Mouse (Mus musculus): ENCODE results near the gene Gm21887. TPM values are rescaled to one million over a fixed set of nuclear protein-coding genes. Genes with fewer than 3 reads are reported as not detected.
"Not testable (repeated sequence)": the region's sequence is repeated elsewhere in the genome, so short reads cannot be mapped to it uniquely, and the experiment has no call there.

Gm21887 gene
- polyA plus RNA-seq, 1 experiment from 2014 or later = 171 TPM

- not testable (repeated sequence) for ATAC-seq (ENCODE audit: insufficient number of reproducible peaks, low FRiP score); H3K4me3 ChIP-seq; H3K27ac ChIP-seq (ENCODE audit: poor library complexity, severe bottlenecking); H3K9ac ChIP-seq; H3K4me1 ChIP-seq (replicated peaks); H3K27me3 ChIP-seq (replicated peaks); H3K4me2 ChIP-seq
- 61% methylated on average over 5 of the region's 5 CpGs for whole genome bisulfite sequencing
- Histone ChIP-seq H3K9me3 (replicated peaks) (peaks cover 58% of the 10 kb centered on the region), H3K36me3 (peaks cover 29% of the 10 kb centered on the region)
Measured at GRCm38 (mm10) chrX:169976340-169976739, 33.1 kb upstream of the Gm21887 start.

DNA sequence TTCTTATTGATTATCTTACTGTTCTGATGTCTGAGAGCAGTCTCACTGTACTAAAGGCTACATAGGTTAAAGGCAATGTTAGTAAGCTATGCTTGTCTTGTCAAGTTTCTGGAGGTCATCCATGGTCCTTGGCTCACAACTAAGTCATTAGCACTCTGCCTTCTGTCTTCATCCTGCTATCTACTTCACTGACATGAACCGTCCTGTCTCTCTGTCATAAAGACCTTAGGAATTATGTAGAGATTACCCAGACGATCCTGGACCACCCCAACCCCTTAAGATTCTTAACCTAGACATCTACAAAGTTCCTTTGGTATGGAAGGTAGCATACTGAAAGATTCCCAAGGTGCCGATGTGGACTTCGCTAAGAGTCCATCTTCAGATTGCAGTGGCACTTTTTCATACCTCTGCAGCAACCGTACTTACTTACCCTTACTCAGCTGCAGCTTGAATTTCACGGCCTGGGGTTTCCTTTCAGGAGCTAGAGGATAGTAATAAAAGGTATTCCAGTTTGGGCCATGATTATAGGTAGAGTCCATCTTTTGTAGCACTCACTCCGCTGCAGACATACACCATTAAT, 31.5 kb upstream of the Gm21887 start:
- not testable (repeated sequence) for H3K9ac ChIP-seq; ATAC-seq (ENCODE audit: insufficient number of reproducible peaks, low FRiP score); H3K4me2 ChIP-seq; H3K4me1 ChIP-seq (replicated peaks); H3K27me3 ChIP-seq (replicated peaks); H3K4me3 ChIP-seq
- Histone ChIP-seq H3K27ac (ENCODE audit: poor library complexity, severe bottlenecking) (peak overlapping the region; percentile 25; the same call in 1 of the 2 replicates), H3K36me3 (peaks cover 38% of the 10 kb centered on the region), H3K9me3 (replicated peaks) (peaks cover 60% of the 10 kb centered on the region)
- WGBS = 82% methylated on average over 7 of the region's 7 CpGs

- peaks cover 63% of the 10 kb centered on the region for H3K9me3 ChIP-seq (replicated peaks)
- H3K4me1 ChIP-seq (replicated peaks); H3K9ac ChIP-seq; H3K27me3 ChIP-seq (replicated peaks); H3K4me2 ChIP-seq; H3K4me3 ChIP-seq; ATAC-seq (ENCODE audit: insufficient number of reproducible peaks, low FRiP score): not testable (repeated sequence)
- H3K36me3 ChIP-seq = peaks cover 41% of the 10 kb centered on the region
- peak overlapping the region; percentile 25 for H3K27ac ChIP-seq (ENCODE audit: poor library complexity, severe bottlenecking)
- WGBS = 60% methylated on average over 29 of the region's 29 CpGs
Measured at GRCm38 (mm10) chrX:169978436-169979381, 30.8 kb upstream of the Gm21887 start.

GRCm38 (mm10) chrX:169979461-169980202, 29.8 kb upstream of the Gm21887 start:
- H3K4me3 ChIP-seq; H3K4me2 ChIP-seq; H3K27ac ChIP-seq (ENCODE audit: poor library complexity, severe bottlenecking); H3K4me1 ChIP-seq (replicated peaks); H3K27me3 ChIP-seq (replicated peaks); ATAC-seq (ENCODE audit: insufficient number of reproducible peaks, low FRiP score); H3K9ac ChIP-seq: not testable (repeated sequence)
- H3K36me3 ChIP-seq = peaks cover 42% of the 10 kb centered on the region
- H3K9me3 ChIP-seq (replicated peaks) = peaks cover 66% of the 10 kb centered on the region
- WGBS = 81% methylated on average over 20 of the region's 20 CpGs

DNA sequence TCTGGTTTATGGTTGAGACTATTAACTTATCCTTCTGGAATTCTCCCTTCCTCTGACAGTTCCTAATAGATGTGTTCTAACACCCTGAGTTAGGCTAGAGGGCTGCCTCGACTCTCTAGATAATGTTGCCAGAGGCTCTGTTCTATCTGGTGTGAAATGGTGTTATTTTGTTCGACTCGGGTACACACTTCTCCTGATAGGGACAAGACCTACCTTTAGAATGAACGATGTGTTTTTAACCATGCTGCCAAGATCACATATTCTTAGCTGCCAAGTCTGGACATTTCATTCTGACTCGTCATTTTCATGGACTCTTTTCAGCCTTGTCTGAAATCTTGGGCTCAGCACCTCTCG, 29.3 kb upstream of the Gm21887 start:
- H3K4me1 ChIP-seq (replicated peaks); H3K27ac ChIP-seq (ENCODE audit: poor library complexity, severe bottlenecking); H3K4me2 ChIP-seq; ATAC-seq (ENCODE audit: insufficient number of reproducible peaks, low FRiP score); H3K9ac ChIP-seq; H3K4me3 ChIP-seq; H3K27me3 ChIP-seq (replicated peaks): not testable (repeated sequence)
- WGBS = 68% methylated on average over 6 of the region's 6 CpGs
- Histone ChIP-seq H3K36me3 (peaks cover 47% of the 10 kb centered on the region), H3K9me3 (replicated peaks) (peaks cover 68% of the 10 kb centered on the region)

DNA sequence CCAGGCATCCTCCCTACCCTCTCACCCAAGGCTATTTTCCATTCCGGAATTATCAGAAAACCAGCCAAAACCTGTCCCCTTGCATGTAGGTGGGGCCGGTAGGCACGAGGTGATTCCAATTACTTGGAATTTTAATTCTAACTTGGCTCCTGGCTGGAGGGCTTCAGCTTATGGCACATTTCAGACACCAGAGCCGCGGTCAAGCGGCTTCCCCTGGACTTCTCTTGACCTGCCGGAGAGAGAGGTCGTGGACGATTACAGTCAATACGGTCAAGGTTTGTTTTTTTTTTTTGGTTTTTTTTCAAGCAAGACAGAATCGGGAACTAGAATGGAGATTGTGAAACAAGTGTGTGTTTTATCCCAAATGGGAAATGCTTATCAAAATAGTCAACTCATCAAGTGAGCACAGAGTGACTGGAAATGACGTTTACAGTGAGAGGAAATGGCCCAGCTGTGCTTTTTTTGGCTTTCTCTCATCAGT, 28.6 kb upstream of the Gm21887 start:
- Histone ChIP-seq H3K4me1 (replicated peaks) (no peaks in the 10 kb centered on the region), H3K27me3 (replicated peaks) (no peaks in the 10 kb centered on the region), H3K27ac (ENCODE audit: poor library complexity, severe bottlenecking) (peak overlapping the region; percentile 1; the same call in 1 of the 2 replicates), H3K36me3 (peaks cover 52% of the 10 kb centered on the region), H3K9me3 (replicated peaks) (peaks cover 69% of the 10 kb centered on the region), H3K9ac (no peak overlapping the region), H3K4me2 (no peak overlapping the region), H3K4me3 (no peak overlapping the region)
- WGBS = 73% methylated on average over 12 of the region's 12 CpGs
- no peak for ATAC-seq (ENCODE audit: insufficient number of reproducible peaks, low FRiP score)

- H3K4me2 ChIP-seq; H3K27ac ChIP-seq (ENCODE audit: poor library complexity, severe bottlenecking): not testable (repeated sequence)
- 81% methylated on average over 19 of the region's 19 CpGs for WGBS
Measured at GRCm38 (mm10) chrX:169981761-169982181, 27.7 kb upstream of the Gm21887 start.

DNA sequence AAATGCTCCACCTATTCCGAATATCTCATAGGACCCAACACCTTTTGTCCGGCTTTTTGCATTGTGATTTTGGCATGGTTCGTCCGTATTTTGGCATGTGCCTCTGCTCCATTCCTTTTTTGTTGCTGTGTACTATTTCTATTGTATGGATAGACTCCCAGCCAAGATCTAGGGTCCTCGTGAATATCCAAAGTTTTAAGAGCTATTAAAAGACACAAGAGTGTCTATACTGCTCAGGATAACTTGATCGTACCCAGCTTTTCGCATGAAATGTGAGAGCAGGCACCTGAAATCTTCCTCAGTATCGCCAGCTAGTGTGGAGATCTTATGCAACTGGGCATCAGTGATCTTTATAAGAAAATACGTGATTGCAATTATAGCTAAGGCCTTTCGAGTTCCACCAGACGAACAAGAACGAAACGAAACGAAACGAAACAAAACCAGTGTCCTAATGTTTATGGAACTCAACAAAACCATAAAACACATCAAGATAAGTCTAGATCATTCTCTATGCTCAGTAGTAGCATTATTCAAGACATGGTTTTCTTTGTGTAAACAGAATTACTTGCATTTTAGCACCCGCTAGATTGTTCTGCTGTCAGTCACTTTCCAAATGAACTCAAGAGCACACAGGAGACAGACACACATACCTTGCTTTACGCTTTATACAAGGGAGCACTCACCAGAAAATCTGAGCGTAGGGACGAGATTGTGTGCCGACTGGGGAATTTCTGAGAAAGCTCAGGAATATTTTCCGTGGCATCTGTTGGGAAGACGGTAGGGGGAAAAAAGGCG, 26.7 kb upstream of the Gm21887 start:
- Histone ChIP-seq H3K36me3 (peaks cover 59% of the 10 kb centered on the region), H3K9me3 (replicated peaks) (peaks cover 77% of the 10 kb centered on the region)
- H3K4me2 ChIP-seq; H3K4me1 ChIP-seq (replicated peaks); H3K27ac ChIP-seq (ENCODE audit: poor library complexity, severe bottlenecking); H3K4me3 ChIP-seq; ATAC-seq (ENCODE audit: insufficient number of reproducible peaks, low FRiP score); H3K27me3 ChIP-seq (replicated peaks); H3K9ac ChIP-seq: not testable (repeated sequence)
- WGBS = 85% methylated on average over 23 of the region's 23 CpGs

More at GRCm38 (mm10) chrX:169981761-169982181, 27.7 kb upstream of the Gm21887 start:
- Histone ChIP-seq H3K9me3 (replicated peaks) (peaks cover 73% of the 10 kb centered on the region), H3K36me3 (peaks cover 58% of the 10 kb centered on the region)
- H3K9ac ChIP-seq; H3K4me1 ChIP-seq (replicated peaks); H3K27me3 ChIP-seq (replicated peaks); H3K4me3 ChIP-seq: not testable (repeated sequence)
- 0 out of 2 replicates have a peak, but pooled peaks have one; percentile 12 for ATAC-seq (ENCODE audit: insufficient number of reproducible peaks, low FRiP score)

GRCm38 (mm10) chrX:169983401-169984165, 25.9 kb upstream of the Gm21887 start:
- H3K27me3 ChIP-seq (replicated peaks); H3K4me1 ChIP-seq (replicated peaks): not testable (repeated sequence)

GRCm38 (mm10) chrX:169984331-169984730, 25.1 kb upstream of the Gm21887 start:
- not testable (repeated sequence) for H3K4me1 ChIP-seq (replicated peaks); H3K4me2 ChIP-seq; H3K4me3 ChIP-seq; H3K9ac ChIP-seq; ATAC-seq (ENCODE audit: insufficient number of reproducible peaks, low FRiP score); H3K27ac ChIP-seq (ENCODE audit: poor library complexity, severe bottlenecking); H3K27me3 ChIP-seq (replicated peaks)
- Histone ChIP-seq H3K9me3 (replicated peaks) (peaks cover 74% of the 10 kb centered on the region), H3K36me3 (peaks cover 64% of the 10 kb centered on the region)
- WGBS = 82% methylated on average over 7 of the region's 7 CpGs

More at GRCm38 (mm10) chrX:169983401-169984165, 25.9 kb upstream of the Gm21887 start:
- Histone ChIP-seq H3K9me3 (replicated peaks) (peaks cover 73% of the 10 kb centered on the region), H3K36me3 (peaks cover 57% of the 10 kb centered on the region)
- not testable (repeated sequence) for H3K4me2 ChIP-seq; H3K9ac ChIP-seq; H3K27ac ChIP-seq (ENCODE audit: poor library complexity, severe bottlenecking); ATAC-seq (ENCODE audit: insufficient number of reproducible peaks, low FRiP score); H3K4me3 ChIP-seq
- WGBS = 86% methylated on average over 19 of the region's 19 CpGs

Measured in heart, embryonic 12.5 days (tissue).